Mouse (Mus musculus) neural tube, embryonic 14.5 days (tissue): ENCODE data around the gene Thrb. TPM values are rescaled to one million over a fixed set of nuclear protein-coding genes. Genes with fewer than 3 reads are reported as not detected.
A peak's percentile ranks its signal among the peaks of the same experiment; 100 is the strongest.
"Not testable (repeated sequence)": the region's sequence is repeated elsewhere in the genome, so short reads cannot be mapped to it uniquely, and the experiment has no call there.

ENCODE experiments used
- ATAC-seq: fragments of 200-750 bp; cut with Nextera tagmentation; 2 replicates; pipeline ENCODE4 v1.8.0; 2017; ENCODE audit warnings: low read depth, mild to moderate bottlenecking, moderate TSS enrichment, moderate library complexity
- H3K27ac ChIP-seq: fragments of 300-500 bp; sonication (generic); 2 replicates; pipeline ENCODE4 v1.5.1; 2014; ENCODE audit warnings: low read depth, mild to moderate bottlenecking, control low read depth, low read length, moderate library complexity, mixed read lengths
- H3K27me3 ChIP-seq: fragments of 300-500 bp; sonication (generic); 2 replicates; pipeline ENCODE4 v1.6.1; 2014; ENCODE audit warnings: low read length; ENCODE audit not compliant: control insufficient read depth, insufficient read depth
- H3K36me3 ChIP-seq: fragments of 300-500 bp; sonication (generic); 2 replicates; pipeline ENCODE4 v1.6.1; 2014; ENCODE audit warnings: low read length, mixed read lengths; ENCODE audit not compliant: control insufficient read depth, insufficient read depth
- H3K4me1 ChIP-seq: fragments of 300-500 bp; sonication (generic); 2 replicates; pipeline ENCODE4 v1.6.1; 2014; ENCODE audit warnings: low read length; ENCODE audit not compliant: control insufficient read depth, insufficient read depth
- H3K4me2 ChIP-seq: fragments of 300-500 bp; sonication (generic); 2 replicates; pipeline ENCODE4 v1.6.1; 2014; ENCODE audit warnings: mild to moderate bottlenecking, low read depth, low read length, control low read depth
- H3K4me3 ChIP-seq: fragments of 300-500 bp; sonication (generic); 2 replicates; pipeline ENCODE4 v1.5.1; 2014; ENCODE audit warnings: low read depth, low read length, control low read depth, mixed read lengths
- H3K9ac ChIP-seq: fragments of 300-500 bp; sonication (generic); replicated peaks from 2 replicates; pipeline ENCODE4 v1.6.1; 2014; ENCODE audit warnings: low read depth, mild to moderate bottlenecking, control low read depth, low read length, mixed read lengths
- H3K9me3 ChIP-seq: fragments of 300-500 bp; sonication (generic); 2 replicates; pipeline ENCODE4 v1.6.1; 2016; ENCODE audit warnings: low read length; ENCODE audit not compliant: control insufficient read depth
- WGBS: fragments of 180-500 bp; shearing (Covaris S2); extraction: QIAGEN DNeasy Blood & Tissue Kit; methylation state at CpG from one replicate; pipeline ENCODE4 v1.1.7; 2014; 5-methylcytosine and 5-hydroxymethylcytosine counted together
- polyA plus RNA-seq: library from polyadenylated mRNA; unstranded; fragments of >200 nt; fragmentation: Nextera tagmentation; extraction: Ambion mirVana; gene quantifications from 2 replicates; pipeline ENCODE4 v1.2.1, GENCODE M21; 2014

The Thrb gene
- polyA plus RNA-seq, 1 experiment from 2014 or later, result 1.7 TPM

- no peak overlapping the region for H3K27ac ChIP-seq
- H3K4me3 ChIP-seq, result no peak overlapping the region
- WGBS, result 87% methylated on average over 2 of the region's 2 CpGs
- no peaks in the 10 kb centered on the region for H3K36me3 ChIP-seq
- no peaks in the 10 kb centered on the region for H3K9me3 ChIP-seq
- H3K27me3 ChIP-seq, result no peaks in the 10 kb centered on the region
- no peak overlapping the region for H3K4me2 ChIP-seq
- no peak overlapping the region for H3K9ac ChIP-seq
- ATAC-seq, result no peak
- H3K4me1 ChIP-seq, result no peaks in the 10 kb centered on the region
Observed at GRCm38 (mm10) chr14:17915556-17915955, 255.5 kb downstream of the Thrb start.

GRCm38 (mm10) chr14:17916651-17917050 is 256.6 kb downstream of the Thrb start:
- H3K4me1 ChIP-seq, result no peaks in the 10 kb centered on the region
- no peak for ATAC-seq
- H3K4me2 ChIP-seq, result no peak overlapping the region
- H3K36me3 ChIP-seq, result no peaks in the 10 kb centered on the region
- no peak overlapping the region for H3K27ac ChIP-seq
- H3K9ac ChIP-seq, result no peak overlapping the region
- 85% methylated on average over 2 of the region's 2 CpGs for WGBS
- H3K4me3 ChIP-seq, result no peak overlapping the region
- no peaks in the 10 kb centered on the region for H3K27me3 ChIP-seq
- no peaks in the 10 kb centered on the region for H3K9me3 ChIP-seq

GRCm38 (mm10) chr14:17917124-17917763 is 257.2 kb downstream of the Thrb start:
- no peak overlapping the region for H3K4me2 ChIP-seq
- H3K36me3 ChIP-seq, result no peaks in the 10 kb centered on the region
- 75% methylated on average over 3 of the region's 3 CpGs for WGBS
- H3K9me3 ChIP-seq, result no peaks in the 10 kb centered on the region
- no peaks in the 10 kb centered on the region for H3K4me1 ChIP-seq
- 0 out of 2 replicates have a peak, but pooled peaks have one; percentile 44 for ATAC-seq
- H3K4me3 ChIP-seq, result no peak overlapping the region
- no peak overlapping the region for H3K27ac ChIP-seq
- no peak overlapping the region for H3K9ac ChIP-seq
- H3K27me3 ChIP-seq, result no peaks in the 10 kb centered on the region

GRCm38 (mm10) chr14:17917899-17918298 is 257.8 kb downstream of the Thrb start:
- Histone ChIP-seq H3K9ac (no peak overlapping the region), H3K27me3 (no peaks in the 10 kb centered on the region), H3K4me3 (no peak overlapping the region), H3K9me3 (no peaks in the 10 kb centered on the region), H3K4me2 (no peak overlapping the region), H3K36me3 (no peaks in the 10 kb centered on the region), H3K27ac (no peak overlapping the region), H3K4me1 (no peaks in the 10 kb centered on the region)
- peak; percentile 15; the same call in 1 of the 2 replicates for ATAC-seq
- 39% methylated on average over 3 of the region's 3 CpGs for WGBS

- WGBS, result 82% methylated on average over 8 of the region's 8 CpGs
Observed at GRCm38 (mm10) chr14:17922807-17923704, 263.0 kb downstream of the Thrb start.

GRCm38 (mm10) chr14:17927469-17927868 is 267.4 kb downstream of the Thrb start:
- Histone ChIP-seq H3K4me1 (no peaks in the 10 kb centered on the region), H3K27me3 (no peaks in the 10 kb centered on the region), H3K4me3 (no peak overlapping the region), H3K36me3 (no peaks in the 10 kb centered on the region), H3K4me2 (no peak overlapping the region), H3K27ac (no peak overlapping the region), H3K9me3 (no peaks in the 10 kb centered on the region), H3K9ac (no peak overlapping the region)
- WGBS, result 35% methylated on average over 1 of the region's 1 CpGs
- ATAC-seq, result 0 out of 2 replicates have a peak, but pooled peaks have one; percentile 44

More at GRCm38 (mm10) chr14:17922807-17923704, 263.0 kb downstream of the Thrb start:
- Histone ChIP-seq H3K27ac (no peak overlapping the region), H3K36me3 (no peaks in the 10 kb centered on the region), H3K4me3 (no peak overlapping the region), H3K4me2 (no peak overlapping the region), H3K9me3 (no peaks in the 10 kb centered on the region), H3K9ac (no peak overlapping the region), H3K4me1 (no peaks in the 10 kb centered on the region), H3K27me3 (no peaks in the 10 kb centered on the region)
- ATAC-seq, result no peak

GRCm38 (mm10) chr14:17929585-17929984 is 269.5 kb downstream of the Thrb start:
- Histone ChIP-seq H3K4me1 (no peaks in the 10 kb centered on the region), H3K27me3 (no peaks in the 10 kb centered on the region), H3K9me3 (no peaks in the 10 kb centered on the region), H3K27ac (no peak overlapping the region), H3K4me2 (no peak overlapping the region), H3K9ac (no peak overlapping the region), H3K4me3 (no peak overlapping the region), H3K36me3 (no peaks in the 10 kb centered on the region)
- ATAC-seq, result no peak
- 69% methylated on average over 5 of the region's 5 CpGs for WGBS

- 81% methylated on average over 2 of the region's 2 CpGs for WGBS
- no peak for ATAC-seq
- H3K36me3 ChIP-seq, result no peaks in the 10 kb centered on the region
Observed at GRCm38 (mm10) chr14:17933475-17933874, 273.4 kb downstream of the Thrb start.

GRCm38 (mm10) chr14:17934779-17935178 is 274.7 kb downstream of the Thrb start:
- not testable (repeated sequence) for H3K4me1 ChIP-seq, H3K27me3 ChIP-seq, H3K4me3 ChIP-seq, ATAC-seq, H3K9me3 ChIP-seq, H3K27ac ChIP-seq, H3K4me2 ChIP-seq, H3K36me3 ChIP-seq, H3K9ac ChIP-seq
- WGBS, result 89% methylated on average over 4 of the region's 4 CpGs

More at GRCm38 (mm10) chr14:17933475-17933874, 273.4 kb downstream of the Thrb start:
- Histone ChIP-seq H3K27ac (no peak overlapping the region), H3K4me3 (no peak overlapping the region), H3K9me3 (no peaks in the 10 kb centered on the region), H3K9ac (no peak overlapping the region), H3K27me3 (no peaks in the 10 kb centered on the region), H3K4me1 (no peaks in the 10 kb centered on the region), H3K4me2 (no peak overlapping the region)
